Mouse (Mus musculus) lung, embryonic 15.5 days (tissue): ENCODE data around the gene Nav3. TPM values are rescaled to one million over a fixed set of nuclear protein-coding genes. Genes with fewer than 3 reads are reported as not detected.

Experiments used
- ATAC-seq: fragments of 200-750 bp; cut with Nextera tagmentation; 2 replicates; pipeline ENCODE4 v1.8.0; 2017; ENCODE audit warnings: moderate number of reproducible peaks, borderline replicate concordance; ENCODE audit not compliant: low FRiP score, low TSS enrichment; ENCODE audit errors: extremely low read depth
- H3K27ac ChIP-seq: fragments of 300-500 bp; sonication (generic); 2 replicates; pipeline ENCODE4 v1.5.1; 2015; ENCODE audit warnings: moderate library complexity, mild to moderate bottlenecking, inconsistent platforms
- H3K27me3 ChIP-seq: fragments of 300-500 bp; sonication (generic); 2 replicates; pipeline ENCODE4 v1.6.1; 2015; ENCODE audit warnings: inconsistent platforms
- H3K36me3 ChIP-seq: fragments of 300-500 bp; sonication (generic); 2 replicates; pipeline ENCODE4 v1.6.1; 2015; ENCODE audit warnings: inconsistent platforms
- H3K4me1 ChIP-seq: fragments of 300-500 bp; sonication (generic); 2 replicates; pipeline ENCODE4 v1.6.1; 2015; ENCODE audit warnings: inconsistent platforms
- H3K4me2 ChIP-seq: fragments of 300-500 bp; sonication (generic); 2 replicates; pipeline ENCODE4 v1.6.1; 2015; ENCODE audit warnings: inconsistent platforms, mild to moderate bottlenecking, moderate library complexity
- H3K4me3 ChIP-seq: fragments of 300-500 bp; sonication (generic); 2 replicates; pipeline ENCODE4 v1.5.1; 2015; ENCODE audit warnings: mild to moderate bottlenecking, inconsistent platforms
- H3K9ac ChIP-seq: fragments of 300-500 bp; sonication (generic); 2 replicates; pipeline ENCODE4 v1.6.1; 2015; ENCODE audit warnings: inconsistent platforms
- H3K9me3 ChIP-seq: fragments of 300-500 bp; sonication (generic); 2 replicates; pipeline ENCODE4 v1.6.1; 2016; ENCODE audit warnings: inconsistent platforms
- WGBS: fragments of 180-500 bp; shearing (Covaris S2); methylation state at CpG from one replicate; pipeline ENCODE4 v1.1.7; 2015; 5-methylcytosine and 5-hydroxymethylcytosine counted together
- polyA plus RNA-seq: library from polyadenylated mRNA; unstranded; fragments of >200 nt; fragmentation: Nextera tagmentation; extraction: Ambion mirVana; gene quantifications from 2 replicates; pipeline ENCODE4 v1.2.1, GENCODE M21; 2015

The Nav3 gene
- polyA plus RNA-seq, result 1.8 TPM in 2 replicates

DNA sequence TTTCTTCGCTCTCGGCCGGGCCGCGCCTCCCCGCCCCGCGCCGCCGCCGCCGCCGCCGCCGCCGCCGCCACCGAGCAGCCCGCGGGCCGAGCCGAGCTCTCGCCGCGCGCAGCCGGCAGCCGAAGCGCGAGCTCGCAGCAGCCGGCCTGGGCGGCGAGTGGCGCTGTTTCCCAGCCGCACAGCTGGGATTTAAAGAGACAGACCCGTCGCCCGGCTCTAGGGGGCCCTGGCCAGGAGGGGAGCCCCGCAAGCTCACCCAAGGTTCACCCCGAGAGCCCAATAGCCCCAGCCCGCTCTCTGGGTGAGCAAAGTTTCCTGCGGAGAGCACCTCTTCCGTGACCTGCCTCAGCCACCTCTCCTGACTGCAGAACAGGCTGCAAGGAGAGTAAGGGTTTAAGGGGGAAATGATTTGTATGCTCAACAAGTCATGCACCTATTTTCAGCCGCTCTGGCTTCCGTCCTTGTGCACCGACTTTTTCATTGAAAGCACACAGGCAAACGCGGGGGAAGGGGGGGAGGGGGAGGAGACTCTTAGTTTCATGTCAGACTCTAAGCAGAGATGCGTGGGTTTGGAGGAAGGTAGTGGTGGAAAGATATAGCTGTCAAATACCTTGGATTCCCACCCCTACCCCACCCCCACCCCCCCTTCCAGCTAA lies at the start of gene Nav3:
TSS of gene Nav3 (minus strand) at position 367 of the 656 bp plus-strand sequence.
- peaks cover 12% of the 10 kb centered on the region for H3K4me1 ChIP-seq
- WGBS, result under 1% methylated on average over 37 of the region's 50 CpGs

DNA sequence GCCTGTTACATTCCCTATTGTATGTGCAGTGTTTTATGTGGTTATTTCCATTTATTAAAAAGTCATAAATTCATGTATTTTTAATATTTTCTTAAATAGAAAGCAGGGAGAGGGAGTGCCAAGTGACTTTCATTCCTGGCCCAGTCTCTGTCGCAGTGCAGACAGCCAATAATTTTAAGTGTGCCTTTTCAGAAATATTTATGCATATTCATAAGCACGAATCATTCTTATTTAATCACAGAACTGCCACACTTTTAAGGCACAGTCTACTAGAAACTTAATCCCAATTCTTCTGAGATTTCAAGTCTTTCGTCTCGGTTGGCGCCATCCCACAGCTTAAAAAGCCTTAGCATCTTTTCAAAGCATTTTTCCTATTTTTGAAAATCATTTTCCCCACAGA lies 29.3 kb upstream of the Nav3 start:
- H3K9me3 ChIP-seq, result no peaks in the 10 kb centered on the region
- H3K4me1 ChIP-seq, result no peaks in the 10 kb centered on the region
- 84% methylated on average over 5 of the region's 5 CpGs for WGBS
- H3K36me3 ChIP-seq, result no peaks in the 10 kb centered on the region
- ATAC-seq, result no peak
- H3K27me3 ChIP-seq, result no peaks in the 10 kb centered on the region
- no peak overlapping the region for H3K9ac ChIP-seq
- no peak overlapping the region; the same call in 1 of the 2 replicates for H3K4me2 ChIP-seq
- no peak overlapping the region for H3K27ac ChIP-seq
- no peak overlapping the region for H3K4me3 ChIP-seq

More for the DNA sequence above, at the start of gene Nav3:
- Histone ChIP-seq H3K36me3 (no peaks in the 10 kb centered on the region), H3K9me3 (no peaks in the 10 kb centered on the region), H3K27ac (peak within 1 kb of the TSS; percentile 50; the same call in 1 of the 2 replicates), H3K9ac (peak within 1 kb of the TSS; percentile 56), H3K27me3 (peaks cover 14% of the 10 kb centered on the region; the same call in 1 of the 2 replicates), H3K4me2 (peak within 1 kb of the TSS; percentile 92), H3K4me3 (peak within 1 kb of the TSS; percentile 67)
- peak; percentile 88 for ATAC-seq

DNA sequence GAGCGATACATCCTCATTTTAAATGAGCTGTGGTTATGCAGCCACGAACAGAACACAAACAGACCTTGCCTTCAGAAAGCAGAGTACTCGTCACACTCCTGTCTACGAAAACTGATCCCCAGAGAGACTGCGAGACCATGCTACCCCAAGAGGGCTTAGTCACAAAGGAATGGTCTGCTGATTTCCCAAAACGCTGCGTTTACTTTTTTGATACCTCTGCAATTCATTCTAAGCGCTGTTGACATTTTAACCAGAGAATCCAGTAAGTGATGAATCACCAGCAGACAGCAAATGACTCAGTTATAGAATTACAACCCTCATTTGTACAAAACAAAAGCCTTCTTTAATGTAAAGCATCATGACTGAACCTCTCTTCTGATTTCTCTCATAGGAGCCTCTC lies 28.8 kb upstream of the Nav3 start:
- Histone ChIP-seq H3K9me3 (no peaks in the 10 kb centered on the region), H3K9ac (no peak overlapping the region), H3K27ac (no peak overlapping the region), H3K27me3 (no peaks in the 10 kb centered on the region), H3K4me2 (peak overlapping the region; percentile 13; the same call in 1 of the 2 replicates), H3K4me1 (no peaks in the 10 kb centered on the region), H3K36me3 (no peaks in the 10 kb centered on the region), H3K4me3 (no peak overlapping the region)
- no peak for ATAC-seq
- WGBS, result 36% methylated on average over 8 of the region's 8 CpGs

DNA sequence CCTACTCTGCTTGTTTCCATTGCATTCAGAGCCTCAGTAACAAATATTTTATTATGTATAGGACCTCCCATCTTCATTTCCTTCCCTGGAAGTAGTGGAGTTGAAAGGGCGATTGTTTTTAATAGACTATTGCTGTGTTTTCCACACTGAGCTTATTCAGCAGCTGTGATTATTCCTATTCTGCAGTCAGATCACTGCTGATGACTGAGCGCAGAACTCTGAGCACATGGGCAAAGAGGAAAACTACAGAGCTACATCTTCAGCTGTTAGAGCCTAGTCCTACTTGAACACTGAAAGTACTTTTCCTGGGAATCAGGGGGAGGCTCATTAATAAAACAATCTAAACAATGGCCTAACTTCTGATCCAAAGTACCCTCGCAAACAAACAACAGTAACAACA lies 23.2 kb upstream of the Nav3 start:
- no peaks in the 10 kb centered on the region for H3K4me1 ChIP-seq
- no peak overlapping the region for H3K4me2 ChIP-seq
- H3K4me3 ChIP-seq, result no peak overlapping the region
- H3K9ac ChIP-seq, result no peak overlapping the region
- H3K9me3 ChIP-seq, result no peaks in the 10 kb centered on the region
- H3K36me3 ChIP-seq, result no peaks in the 10 kb centered on the region
- ATAC-seq, result no peak
- WGBS, result 80% methylated on average over 3 of the region's 3 CpGs
- H3K27ac ChIP-seq, result no peak overlapping the region
- H3K27me3 ChIP-seq, result no peaks in the 10 kb centered on the region

- ATAC-seq, result peak; percentile 57
- WGBS, result 34% methylated on average over 11 of the region's 11 CpGs
Observed at GRCm38 (mm10) chr10:110477689-110478314, 21.8 kb upstream of the Nav3 start.

DNA sequence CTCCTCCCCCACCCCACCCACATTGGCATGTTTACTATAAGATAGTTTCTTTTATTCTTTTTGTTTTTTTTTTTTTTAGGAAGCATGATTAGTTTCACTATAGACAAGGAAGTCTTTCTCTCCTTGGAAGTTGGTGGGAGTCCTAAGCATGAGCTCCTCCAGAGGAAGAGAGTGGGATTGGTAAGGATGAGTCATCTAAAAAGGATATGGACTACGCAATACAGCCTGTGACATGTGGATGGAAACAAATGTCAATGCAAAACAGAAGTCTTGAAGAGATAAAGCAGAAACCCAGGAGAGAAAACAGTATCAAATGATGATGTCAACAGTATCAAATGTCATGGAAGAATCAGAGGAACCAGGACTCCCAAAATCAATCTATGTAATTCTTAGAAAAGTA lies 18.1 kb upstream of the Nav3 start:
- no peaks in the 10 kb centered on the region for H3K36me3 ChIP-seq
- no peak overlapping the region for H3K4me2 ChIP-seq
- no peak overlapping the region for H3K4me3 ChIP-seq
- 79% methylated on average over 1 of the region's 1 CpGs for WGBS
- H3K9ac ChIP-seq, result no peak overlapping the region
- no peaks in the 10 kb centered on the region for H3K27me3 ChIP-seq
- H3K27ac ChIP-seq, result no peak overlapping the region
- no peaks in the 10 kb centered on the region for H3K4me1 ChIP-seq
- no peaks in the 10 kb centered on the region for H3K9me3 ChIP-seq
- ATAC-seq, result no peak

More at GRCm38 (mm10) chr10:110477689-110478314, 21.8 kb upstream of the Nav3 start:
- H3K4me3 ChIP-seq, result no peak overlapping the region
- H3K4me1 ChIP-seq, result no peaks in the 10 kb centered on the region
- H3K9ac ChIP-seq, result no peak overlapping the region
- no peaks in the 10 kb centered on the region for H3K36me3 ChIP-seq
- H3K4me2 ChIP-seq, result peak overlapping the region; percentile 10
- H3K27me3 ChIP-seq, result no peaks in the 10 kb centered on the region
- H3K9me3 ChIP-seq, result no peaks in the 10 kb centered on the region
- no peak overlapping the region for H3K27ac ChIP-seq

GRCm38 (mm10) chr10:110469445-110469844 lies 13.4 kb upstream of the Nav3 start:
- Histone ChIP-seq H3K4me1 (no peaks in the 10 kb centered on the region), H3K27me3 (no peaks in the 10 kb centered on the region), H3K27ac (no peak overlapping the region), H3K36me3 (no peaks in the 10 kb centered on the region), H3K9ac (no peak overlapping the region), H3K4me2 (no peak overlapping the region), H3K4me3 (no peak overlapping the region), H3K9me3 (no peaks in the 10 kb centered on the region)
- 73% methylated on average over 4 of the region's 4 CpGs for WGBS
- no peak for ATAC-seq

DNA sequence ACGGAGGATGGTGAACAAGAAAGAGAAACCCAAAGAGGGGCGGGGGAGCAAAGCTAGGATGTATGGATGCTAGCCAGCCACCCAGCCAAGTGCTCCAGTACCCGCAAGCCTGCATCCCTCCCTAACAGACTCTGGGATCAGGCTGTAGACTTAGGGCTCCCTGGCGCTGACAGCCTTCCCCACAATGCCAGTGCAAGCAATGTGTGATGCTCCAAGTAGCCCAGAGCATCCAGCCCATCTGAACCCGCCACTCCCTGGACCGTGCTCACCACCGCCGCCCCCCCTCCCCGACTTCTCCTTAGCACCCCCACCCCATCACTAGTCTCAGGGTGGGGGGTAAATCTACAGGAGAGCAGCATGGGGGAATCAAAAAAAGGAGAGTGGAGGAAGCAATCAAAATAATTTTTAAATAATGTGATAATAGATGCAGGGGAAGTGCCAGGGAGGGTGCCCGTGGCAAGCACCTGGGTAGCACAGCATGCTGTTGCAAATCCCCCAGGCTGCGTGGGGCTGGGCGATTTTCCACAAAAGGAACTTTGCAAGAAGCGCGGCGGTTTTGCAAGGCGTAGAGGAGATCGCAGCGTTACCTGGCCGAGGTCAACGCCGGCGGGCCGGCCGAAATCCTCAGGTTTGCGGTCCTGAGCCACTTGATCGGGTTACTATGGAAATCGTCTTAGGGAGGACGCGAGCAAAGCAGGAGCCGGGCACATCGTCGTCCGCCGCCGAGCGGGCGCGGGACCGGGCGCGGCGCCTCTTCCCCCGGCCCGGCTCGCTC lies 754 bp downstream of the Nav3 start:
- ATAC-seq, result peak; percentile 55

GRCm38 (mm10) chr10:110453566-110453965 lies 2.4 kb downstream of the Nav3 start:
- WGBS, result 63% methylated on average over 5 of the region's 5 CpGs
- no peaks in the 10 kb centered on the region for H3K36me3 ChIP-seq
- H3K27me3 ChIP-seq, result peaks cover 14% of the 10 kb centered on the region; the same call in 1 of the 2 replicates
- no peak overlapping the region for H3K27ac ChIP-seq
- H3K9me3 ChIP-seq, result no peaks in the 10 kb centered on the region
- no peak overlapping the region for H3K9ac ChIP-seq
- H3K4me3 ChIP-seq, result no peak overlapping the region
- no peak for ATAC-seq
- no peak overlapping the region for H3K4me2 ChIP-seq
- H3K4me1 ChIP-seq, result peaks cover 12% of the 10 kb centered on the region

More for the DNA sequence above, 754 bp downstream of the Nav3 start:
- H3K27me3 ChIP-seq, result peaks cover 14% of the 10 kb centered on the region; the same call in 1 of the 2 replicates
- no peak overlapping the region for H3K27ac ChIP-seq
- no peaks in the 10 kb centered on the region for H3K36me3 ChIP-seq
- H3K4me3 ChIP-seq, result peak overlapping the region; percentile 67
- H3K4me1 ChIP-seq, result peaks cover 12% of the 10 kb centered on the region
- no peaks in the 10 kb centered on the region for H3K9me3 ChIP-seq
- peak overlapping the region; percentile 92 for H3K4me2 ChIP-seq
- H3K9ac ChIP-seq, result peak overlapping the region; percentile 56
- under 1% methylated on average over 40 of the region's 45 CpGs for WGBS

GRCm38 (mm10) chr10:110440396-110440795 lies 15.6 kb downstream of the Nav3 start:
- H3K27ac ChIP-seq, result no peak overlapping the region
- ATAC-seq, result no peak
- 75% methylated on average over 2 of the region's 2 CpGs for WGBS
- no peak overlapping the region for H3K4me2 ChIP-seq
- no peaks in the 10 kb centered on the region for H3K4me1 ChIP-seq
- no peaks in the 10 kb centered on the region for H3K36me3 ChIP-seq
- no peak overlapping the region for H3K9ac ChIP-seq
- no peaks in the 10 kb centered on the region for H3K9me3 ChIP-seq
- no peak overlapping the region for H3K4me3 ChIP-seq
- H3K27me3 ChIP-seq, result no peaks in the 10 kb centered on the region

- Histone ChIP-seq H3K27me3 (no peaks in the 10 kb centered on the region), H3K4me3 (no peak overlapping the region), H3K4me2 (no peak overlapping the region), H3K36me3 (no peaks in the 10 kb centered on the region), H3K9me3 (no peaks in the 10 kb centered on the region), H3K27ac (no peak overlapping the region), H3K4me1 (no peaks in the 10 kb centered on the region), H3K9ac (no peak overlapping the region)
- no peak for ATAC-seq
- WGBS, result 91% methylated on average over 3 of the region's 3 CpGs
Observed at GRCm38 (mm10) chr10:110431078-110431477, 24.9 kb downstream of the Nav3 start.

DNA sequence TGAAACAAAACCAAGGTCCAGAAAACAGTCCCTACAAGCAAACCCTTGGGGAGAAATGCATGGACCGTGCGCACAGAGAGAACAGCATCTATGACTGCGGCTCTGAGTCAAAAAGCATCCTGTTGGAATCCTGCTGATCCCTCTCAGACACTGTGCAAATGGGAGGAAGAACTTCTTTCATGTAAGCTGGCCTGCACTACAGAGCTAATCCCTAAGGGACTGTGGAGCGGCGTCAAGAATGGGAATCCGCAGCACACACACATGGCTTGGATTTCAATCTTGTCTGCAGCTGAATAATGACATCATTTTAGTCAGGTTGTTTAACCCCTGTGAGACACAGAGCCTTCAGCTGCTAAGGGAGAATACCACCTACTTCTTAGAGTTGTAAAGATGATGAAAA lies 26.4 kb downstream of the Nav3 start:
- H3K36me3 ChIP-seq, result no peaks in the 10 kb centered on the region
- no peaks in the 10 kb centered on the region for H3K4me1 ChIP-seq
- no peak for ATAC-seq
- H3K9ac ChIP-seq, result no peak overlapping the region
- WGBS, result 72% methylated on average over 6 of the region's 6 CpGs
- no peaks in the 10 kb centered on the region for H3K9me3 ChIP-seq
- H3K4me3 ChIP-seq, result no peak overlapping the region
- no peak overlapping the region for H3K27ac ChIP-seq
- no peaks in the 10 kb centered on the region for H3K27me3 ChIP-seq
- no peak overlapping the region for H3K4me2 ChIP-seq
